Mouse (Mus musculus) lung, embryonic 15.5 days (tissue): ENCODE results near the gene Erlec1. TPM values are rescaled to one million over a fixed set of nuclear protein-coding genes. Genes with fewer than 3 reads are reported as not detected.
A peak's percentile ranks its signal among the peaks of the same experiment; 100 is the strongest.

Source experiments
- ATAC-seq: fragments of 200-750 bp; cut with Nextera tagmentation; 2 replicates; pipeline ENCODE4 v1.8.0; 2017; ENCODE audit warnings: moderate number of reproducible peaks, borderline replicate concordance; ENCODE audit not compliant: low FRiP score, low TSS enrichment; ENCODE audit errors: extremely low read depth
- H3K27ac ChIP-seq: fragments of 300-500 bp; sonication (generic); 2 replicates; pipeline ENCODE4 v1.5.1; 2015; ENCODE audit warnings: moderate library complexity, mild to moderate bottlenecking, inconsistent platforms
- H3K27me3 ChIP-seq: fragments of 300-500 bp; sonication (generic); 2 replicates; pipeline ENCODE4 v1.6.1; 2015; ENCODE audit warnings: inconsistent platforms
- H3K36me3 ChIP-seq: fragments of 300-500 bp; sonication (generic); 2 replicates; pipeline ENCODE4 v1.6.1; 2015; ENCODE audit warnings: inconsistent platforms
- H3K4me1 ChIP-seq: fragments of 300-500 bp; sonication (generic); 2 replicates; pipeline ENCODE4 v1.6.1; 2015; ENCODE audit warnings: inconsistent platforms
- H3K4me2 ChIP-seq: fragments of 300-500 bp; sonication (generic); 2 replicates; pipeline ENCODE4 v1.6.1; 2015; ENCODE audit warnings: inconsistent platforms, mild to moderate bottlenecking, moderate library complexity
- H3K4me3 ChIP-seq: fragments of 300-500 bp; sonication (generic); 2 replicates; pipeline ENCODE4 v1.5.1; 2015; ENCODE audit warnings: mild to moderate bottlenecking, inconsistent platforms
- H3K9ac ChIP-seq: fragments of 300-500 bp; sonication (generic); 2 replicates; pipeline ENCODE4 v1.6.1; 2015; ENCODE audit warnings: inconsistent platforms
- H3K9me3 ChIP-seq: fragments of 300-500 bp; sonication (generic); 2 replicates; pipeline ENCODE4 v1.6.1; 2016; ENCODE audit warnings: inconsistent platforms
- WGBS: fragments of 180-500 bp; shearing (Covaris S2); methylation state at CpG from one replicate; pipeline ENCODE4 v1.1.7; 2015; 5-methylcytosine and 5-hydroxymethylcytosine counted together
- polyA plus RNA-seq: library from polyadenylated mRNA; unstranded; fragments of >200 nt; fragmentation: Nextera tagmentation; extraction: Ambion mirVana; gene quantifications from 2 replicates; pipeline ENCODE4 v1.2.1, GENCODE M21; 2015

The Erlec1 gene
- polyA plus RNA-seq, 1 experiment from 2014 or later, result 10.9 TPM

DNA sequence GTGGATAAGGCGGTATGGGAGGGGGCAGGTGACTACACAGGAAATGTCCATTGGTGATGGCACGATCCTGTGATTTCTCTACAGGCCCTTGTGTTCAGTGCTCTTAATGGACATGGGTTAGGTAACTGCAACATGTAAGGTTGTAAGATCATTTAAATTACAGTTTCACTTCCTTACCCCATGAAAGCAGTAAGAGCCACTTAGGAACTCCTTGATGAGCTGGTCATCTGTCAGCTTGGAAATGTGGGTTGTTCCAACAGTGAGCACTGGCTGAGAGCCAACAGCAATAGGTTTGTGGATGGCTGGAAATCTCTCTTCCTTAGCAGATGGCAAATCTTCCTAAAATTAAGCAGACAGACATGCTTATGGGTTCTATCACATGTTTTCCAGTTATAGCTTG lies 10.6 kb downstream of the Erlec1 start:
- Histone ChIP-seq H3K4me1 (no peaks in the 10 kb centered on the region), H3K27me3 (no peaks in the 10 kb centered on the region), H3K27ac (no peak overlapping the region), H3K9ac (no peak overlapping the region), H3K4me2 (no peak overlapping the region), H3K36me3 (peaks cover 60% of the 10 kb centered on the region), H3K9me3 (no peaks in the 10 kb centered on the region), H3K4me3 (no peak overlapping the region)
- ATAC-seq, result no peak
- WGBS, result 88% methylated on average over 2 of the region's 2 CpGs

DNA sequence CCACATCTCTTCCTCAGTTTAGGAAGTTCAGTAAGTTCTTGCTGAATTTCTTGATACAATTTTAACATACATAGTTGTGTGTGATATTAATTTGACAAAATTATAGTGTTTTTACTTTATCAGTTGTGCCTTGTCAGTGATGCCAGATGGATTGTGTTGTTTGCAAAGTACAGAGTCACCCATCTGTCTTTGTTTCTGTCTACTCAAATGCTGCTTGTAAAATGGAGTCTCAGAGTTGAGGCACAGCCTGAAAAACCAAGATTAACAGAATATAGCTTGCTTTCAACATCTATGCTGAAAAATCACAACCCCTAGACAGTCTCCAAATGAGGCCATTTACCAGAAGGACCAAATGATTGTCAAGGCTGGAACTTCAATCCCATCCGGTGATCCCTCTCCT lies 25.6 kb downstream of the Erlec1 start:
- Histone ChIP-seq H3K27me3 (no peaks in the 10 kb centered on the region), H3K9me3 (no peaks in the 10 kb centered on the region), H3K4me2 (no peak overlapping the region), H3K27ac (no peak overlapping the region), H3K9ac (no peak overlapping the region), H3K4me3 (no peak overlapping the region), H3K4me1 (no peaks in the 10 kb centered on the region), H3K36me3 (peaks cover 27% of the 10 kb centered on the region)
- ATAC-seq, result no peak
- WGBS, result 88% methylated on average over 1 of the region's 1 CpGs

DNA sequence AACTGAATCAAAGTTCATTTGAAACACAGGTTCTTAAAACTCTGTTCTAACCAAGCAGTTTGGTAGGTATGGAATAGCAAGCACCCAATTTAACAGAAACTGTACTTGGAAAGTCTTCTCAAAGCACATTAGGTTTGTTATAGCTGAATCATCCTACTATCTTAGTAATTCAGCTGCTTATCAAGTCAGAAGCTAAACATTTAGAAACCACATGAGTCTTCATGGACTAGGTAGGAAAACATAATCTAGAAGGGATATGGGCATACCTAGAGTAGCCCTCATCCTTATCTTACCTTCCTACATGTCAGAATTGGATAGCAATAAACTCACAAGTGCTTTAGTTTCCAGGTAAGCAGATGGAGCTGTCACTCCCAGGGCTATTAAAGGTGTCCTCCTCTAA lies 26.1 kb downstream of the Erlec1 start:
- Histone ChIP-seq H3K9ac (no peak overlapping the region), H3K4me3 (no peak overlapping the region), H3K4me1 (no peaks in the 10 kb centered on the region), H3K27ac (no peak overlapping the region), H3K4me2 (no peak overlapping the region), H3K9me3 (no peaks in the 10 kb centered on the region), H3K36me3 (peaks cover 27% of the 10 kb centered on the region), H3K27me3 (no peaks in the 10 kb centered on the region)
- ATAC-seq, result no peak

DNA sequence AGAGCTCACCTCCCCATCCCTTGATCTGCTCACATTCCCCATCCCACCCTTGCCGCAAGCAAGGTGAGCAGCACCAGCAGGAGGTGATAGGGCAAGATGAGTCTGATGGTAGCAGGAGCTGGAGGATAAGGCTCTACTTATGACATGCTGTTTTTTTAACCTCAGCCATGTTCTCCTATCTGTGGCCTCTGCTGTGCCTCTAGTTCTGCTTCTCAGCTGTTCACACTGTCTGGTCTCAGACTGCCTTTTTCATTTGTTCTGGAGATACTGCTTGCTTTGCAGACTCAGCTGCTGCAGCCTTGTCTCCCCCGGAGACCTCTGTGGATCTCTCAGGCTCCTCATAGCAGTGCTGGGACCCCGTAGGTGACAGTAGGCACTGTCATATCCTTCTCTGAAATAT lies 30.9 kb downstream of the Erlec1 start:
- no peaks in the 10 kb centered on the region for H3K27me3 ChIP-seq
- no peaks in the 10 kb centered on the region for H3K9me3 ChIP-seq
- H3K4me1 ChIP-seq, result no peaks in the 10 kb centered on the region
- H3K9ac ChIP-seq, result no peak overlapping the region
- H3K27ac ChIP-seq, result no peak overlapping the region
- no peak overlapping the region for H3K4me3 ChIP-seq
- no peak overlapping the region for H3K4me2 ChIP-seq
- ATAC-seq, result no peak; the same call in 1 of the 2 replicates
- 93% methylated on average over 3 of the region's 3 CpGs for WGBS
- H3K36me3 ChIP-seq, result peaks cover 20% of the 10 kb centered on the region

DNA sequence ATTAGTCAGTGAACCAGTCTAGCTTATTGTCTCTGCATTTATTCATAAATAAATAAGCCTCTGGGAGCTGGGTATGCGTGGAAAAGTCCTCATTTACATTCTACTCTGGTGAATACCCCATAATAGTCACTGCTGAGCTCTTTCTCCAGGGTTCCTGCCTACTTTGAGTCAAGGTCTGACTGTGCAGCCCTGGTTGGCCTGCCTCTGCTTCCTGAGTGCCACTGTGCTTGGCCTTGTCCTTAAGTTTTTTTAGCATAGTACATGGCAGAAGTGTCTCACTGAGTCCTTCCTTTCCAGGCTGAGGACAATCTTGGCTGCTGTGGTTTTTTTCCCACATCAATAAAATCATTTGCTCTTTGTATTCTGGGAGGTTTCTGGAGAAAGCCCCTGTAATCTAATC lies 33.5 kb downstream of the Erlec1 start:
- no peaks in the 10 kb centered on the region for H3K9me3 ChIP-seq
- ATAC-seq, result no peak

DNA sequence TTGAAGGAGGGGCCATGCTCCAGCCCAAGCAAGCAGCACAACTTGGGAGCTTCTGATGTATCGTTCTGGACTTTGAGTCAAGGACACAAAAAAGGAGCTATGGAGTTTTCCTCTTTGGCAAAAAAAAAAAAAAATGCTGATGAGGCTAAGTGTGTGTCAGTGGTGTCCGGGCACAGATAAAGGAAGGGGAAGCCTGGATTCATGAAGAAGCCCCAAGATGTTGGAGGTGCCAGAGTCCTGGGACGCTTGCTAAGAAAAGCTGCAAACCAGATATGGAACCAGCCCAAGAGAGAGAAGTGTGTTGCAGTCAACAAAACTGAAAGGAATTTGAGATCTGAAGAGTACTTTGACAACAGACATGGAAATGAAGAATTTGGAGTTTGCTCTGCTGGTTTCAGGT lies 41.8 kb downstream of the Erlec1 start:
- no peak for ATAC-seq
- no peaks in the 10 kb centered on the region for H3K4me1 ChIP-seq
- WGBS, result 88% methylated on average over 3 of the region's 3 CpGs
- H3K4me2 ChIP-seq, result no peak overlapping the region
- no peak overlapping the region for H3K4me3 ChIP-seq
- no peak overlapping the region for H3K9ac ChIP-seq
- no peaks in the 10 kb centered on the region for H3K27me3 ChIP-seq
- H3K36me3 ChIP-seq, result no peaks in the 10 kb centered on the region
- no peak overlapping the region for H3K27ac ChIP-seq
- no peaks in the 10 kb centered on the region for H3K9me3 ChIP-seq

More for the DNA sequence above, 33.5 kb downstream of the Erlec1 start:
- H3K4me1 ChIP-seq, result no peaks in the 10 kb centered on the region
- 72% methylated on average over 1 of the region's 1 CpGs for WGBS
- no peak overlapping the region for H3K27ac ChIP-seq
- H3K9ac ChIP-seq, result no peak overlapping the region
- no peaks in the 10 kb centered on the region for H3K27me3 ChIP-seq
- H3K4me3 ChIP-seq, result no peak overlapping the region
- no peak overlapping the region for H3K4me2 ChIP-seq
- 0 out of 2 replicates have a peak, but pooled peaks cover 6% of the 10 kb centered on the region for H3K36me3 ChIP-seq

DNA sequence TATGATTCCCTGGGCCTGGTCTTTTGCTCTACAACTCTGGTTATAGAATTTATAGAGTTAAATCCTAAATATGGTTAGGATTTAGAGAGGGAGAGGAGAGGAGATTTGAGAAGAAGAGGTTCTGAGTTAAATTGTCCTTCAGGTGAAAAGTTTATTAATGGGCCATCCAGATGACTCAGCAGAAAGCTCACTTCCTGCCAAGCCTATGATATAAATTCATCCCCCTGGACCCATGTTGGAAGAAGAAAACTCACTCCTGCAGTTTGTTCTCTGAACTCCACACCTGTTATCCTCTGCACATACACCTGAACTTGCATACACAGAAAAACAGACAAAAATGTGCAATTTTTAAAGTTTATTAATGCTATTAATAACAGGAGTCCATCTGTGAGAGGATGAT lies 54.8 kb downstream of the Erlec1 start:
- ATAC-seq, result no peak
- Histone ChIP-seq H3K36me3 (no peaks in the 10 kb centered on the region), H3K27ac (no peak overlapping the region), H3K9ac (no peak overlapping the region), H3K4me2 (no peak overlapping the region), H3K27me3 (no peaks in the 10 kb centered on the region), H3K4me3 (no peak overlapping the region), H3K9me3 (no peaks in the 10 kb centered on the region), H3K4me1 (no peaks in the 10 kb centered on the region)

DNA sequence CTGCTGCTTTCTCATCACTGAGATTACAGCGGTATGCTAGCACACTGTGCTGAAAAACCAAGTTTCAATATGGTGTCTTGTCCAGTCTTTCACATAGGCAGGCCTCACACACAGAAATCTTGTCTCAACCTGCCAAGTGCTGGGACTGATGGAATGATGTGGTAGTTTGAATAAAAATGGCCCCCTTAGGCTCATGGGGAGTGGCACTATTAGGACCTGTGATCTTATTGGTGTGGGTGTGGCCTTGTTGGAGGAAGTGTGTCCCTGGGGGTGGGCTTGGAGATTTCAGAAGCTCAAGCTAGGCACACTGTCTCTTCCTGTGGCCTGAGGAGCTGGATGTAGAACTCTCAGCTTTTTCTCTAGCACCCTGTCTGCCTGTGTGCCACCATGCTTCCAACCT lies 57.9 kb downstream of the Erlec1 start:
- Histone ChIP-seq H3K27ac (no peak overlapping the region), H3K4me2 (no peak overlapping the region), H3K9me3 (no peaks in the 10 kb centered on the region), H3K36me3 (no peaks in the 10 kb centered on the region), H3K9ac (no peak overlapping the region), H3K4me1 (no peaks in the 10 kb centered on the region), H3K27me3 (no peaks in the 10 kb centered on the region), H3K4me3 (no peak overlapping the region)
- no peak for ATAC-seq
- 93% methylated on average over 1 of the region's 1 CpGs for WGBS

DNA sequence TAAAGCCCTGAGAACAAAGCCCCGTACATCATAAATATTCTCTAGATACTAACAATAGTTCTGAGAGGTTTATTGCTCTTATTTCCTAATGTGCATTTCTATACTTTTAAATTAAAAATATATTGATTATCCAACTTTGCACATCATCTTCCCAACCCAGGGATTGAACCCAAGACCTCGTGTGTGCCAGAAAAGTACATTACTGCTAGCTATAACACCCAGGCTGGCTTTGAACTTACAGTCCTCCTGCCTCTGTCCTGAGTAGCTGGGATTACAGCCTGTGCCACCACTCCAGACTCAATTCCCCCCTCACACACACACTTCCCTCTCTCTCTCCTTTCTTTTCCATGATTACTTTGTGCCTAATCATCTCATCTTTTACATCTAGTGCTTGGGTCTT lies 66.0 kb downstream of the Erlec1 start:
- H3K4me3 ChIP-seq, result no peak overlapping the region
- no peak overlapping the region for H3K27ac ChIP-seq
- H3K9ac ChIP-seq, result no peak overlapping the region
- no peaks in the 10 kb centered on the region for H3K9me3 ChIP-seq
- ATAC-seq, result no peak
- H3K4me2 ChIP-seq, result no peak overlapping the region
- H3K4me1 ChIP-seq, result no peaks in the 10 kb centered on the region
- peaks cover 8% of the 10 kb centered on the region; the same call in 1 of the 2 replicates for H3K27me3 ChIP-seq
- no peaks in the 10 kb centered on the region for H3K36me3 ChIP-seq
- WGBS, result 88% methylated on average over 2 of the region's 2 CpGs

DNA sequence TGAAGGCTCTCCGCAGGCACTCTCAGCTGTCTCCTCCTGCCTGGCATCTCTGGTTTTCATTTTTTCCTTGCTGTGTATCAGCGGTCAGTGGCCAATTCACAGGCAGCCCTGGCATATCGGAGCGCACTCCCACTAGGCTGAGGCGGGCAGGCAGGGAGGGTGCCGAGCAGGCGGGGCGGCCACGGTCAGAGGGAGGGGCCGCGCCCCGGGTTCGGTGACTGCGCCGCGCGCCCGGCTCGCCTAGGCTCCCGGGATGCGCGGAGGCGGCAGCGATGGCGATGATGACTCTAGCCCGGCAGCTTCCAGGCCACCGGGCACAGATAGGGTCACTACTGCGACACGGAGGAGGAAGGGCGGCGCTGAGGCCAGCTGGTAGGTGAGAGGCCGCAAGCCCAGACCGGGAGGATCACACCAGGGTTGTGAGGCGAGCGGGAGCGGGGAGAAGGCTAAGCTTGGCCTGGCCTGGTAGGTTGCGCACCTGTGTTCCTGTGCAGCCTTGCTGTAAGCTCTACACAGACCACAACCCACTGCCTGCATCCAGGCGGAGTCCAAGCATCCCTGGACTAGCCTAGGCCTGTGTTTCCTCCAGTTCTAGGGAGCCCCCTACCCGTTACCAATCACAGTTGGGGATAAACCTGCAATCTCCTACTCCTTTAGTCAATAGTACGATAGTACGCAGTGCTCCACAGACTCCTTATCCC lies 68.8 kb downstream of the Erlec1 start, which contains the start of the genes Gpr75 and Asb3:
Gene Gpr75, plus strand, starts transcription at position 188 of the 701 bp plus-strand sequence.
Gene Asb3, plus strand, starts transcription at position 246 of the 701 bp plus-strand sequence.
- H3K9ac ChIP-seq, result peak within 1 kb of the TSS; percentile 26; the same call in 1 of the 2 replicates
- H3K4me2 ChIP-seq, result peak within 1 kb of the TSS; percentile 81
- no peaks in the 10 kb centered on the region for H3K4me1 ChIP-seq
- H3K27me3 ChIP-seq, result peaks cover 8% of the 10 kb centered on the region; the same call in 1 of the 2 replicates
- H3K27ac ChIP-seq, result no peak within 1 kb of the TSS
- ATAC-seq, result peak; percentile 90
- no peaks in the 10 kb centered on the region for H3K9me3 ChIP-seq
- peak within 1 kb of the TSS; percentile 41 for H3K4me3 ChIP-seq
- WGBS, result 4% methylated on average over 41 of the region's 41 CpGs
- no peaks in the 10 kb centered on the region for H3K36me3 ChIP-seq
